Mouse (Mus musculus): ENCODE measurements around the gene Nova2.

DNA sequence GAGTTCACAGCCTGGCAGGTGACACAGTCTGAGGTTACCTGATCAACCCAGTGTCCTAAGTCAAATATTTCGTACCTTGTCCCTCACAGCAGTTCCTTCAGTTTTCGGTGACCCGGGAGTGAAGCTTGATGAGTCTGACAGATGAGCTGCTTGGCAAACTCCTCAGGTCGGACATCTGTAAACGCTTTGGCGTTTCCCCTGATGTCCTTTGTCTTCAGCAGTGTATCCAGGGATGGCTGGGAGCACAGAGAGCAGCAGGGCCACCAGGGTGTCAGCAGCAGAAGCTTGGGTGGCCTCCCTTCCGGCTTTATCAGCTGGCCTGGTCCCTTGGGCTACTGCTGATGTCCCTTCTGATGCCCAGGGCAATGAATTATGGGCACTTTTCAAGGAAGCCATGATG, 47.0 kb upstream of the Nova2 start:
- TF ChIP-seq CTCF (IDR thresholded peaks at IDR 0.05) (no peak), POLR2A (IDR thresholded peaks at IDR 0.05; ENCODE audit: insufficient read depth, low read depth, low read length) (no peak)

Measured in heart, adult 2 months (tissue).